Mouse (Mus musculus) neural tube, embryonic 13.5 days (tissue): Measurements from ENCODE around the gene Dscam. TPM values are rescaled to one million over a fixed set of nuclear protein-coding genes. Genes with fewer than 3 reads are reported as not detected.

ENCODE experiments used
- ATAC-seq: fragments of 200-750 bp; cut with Nextera tagmentation; 2 replicates; pipeline ENCODE4 v1.8.0; 2017; ENCODE audit warnings: low read depth, mild to moderate bottlenecking, moderate TSS enrichment, moderate library complexity
- H3K27ac ChIP-seq: fragments of 300-500 bp; sonication (generic); replicated peaks from 2 replicates; pipeline ENCODE4 v1.5.1; 2015; ENCODE audit warnings: moderate library complexity, mild to moderate bottlenecking, inconsistent platforms
- H3K27me3 ChIP-seq: fragments of 300-500 bp; sonication (generic); 2 replicates; pipeline ENCODE4 v1.6.1; 2015; ENCODE audit warnings: mild to moderate bottlenecking, inconsistent platforms
- H3K36me3 ChIP-seq: fragments of 300-500 bp; sonication (generic); 2 replicates; pipeline ENCODE4 v1.6.1; 2015; ENCODE audit warnings: mild to moderate bottlenecking, inconsistent platforms
- H3K4me1 ChIP-seq: fragments of 300-500 bp; sonication (generic); replicated peaks from 2 replicates; pipeline ENCODE4 v1.6.1; 2015; ENCODE audit warnings: inconsistent platforms
- H3K4me2 ChIP-seq: fragments of 300-500 bp; sonication (generic); 2 replicates; pipeline ENCODE4 v1.6.1; 2015; ENCODE audit warnings: inconsistent platforms, mild to moderate bottlenecking, moderate library complexity
- H3K4me3 ChIP-seq: fragments of 300-500 bp; sonication (generic); 2 replicates; pipeline ENCODE4 v1.5.1; 2015; ENCODE audit warnings: mild to moderate bottlenecking, inconsistent platforms
- H3K9ac ChIP-seq: fragments of 300-500 bp; sonication (generic); 2 replicates; pipeline ENCODE4 v1.6.1; 2015; ENCODE audit warnings: moderate library complexity, mild to moderate bottlenecking, inconsistent platforms
- H3K9me3 ChIP-seq: fragments of 300-500 bp; sonication (generic); 2 replicates; pipeline ENCODE4 v1.6.1; 2016; ENCODE audit warnings: inconsistent platforms
- WGBS: fragments of 180-500 bp; shearing (Covaris S2); methylation state at CpG from one replicate; pipeline ENCODE4 v1.1.7; 2015; 5-methylcytosine and 5-hydroxymethylcytosine counted together
- polyA plus RNA-seq: library from polyadenylated mRNA; unstranded; fragments of >200 nt; fragmentation: Nextera tagmentation; extraction: Ambion mirVana; gene quantifications from 2 replicates; pipeline ENCODE4 v1.2.1, GENCODE M21; 2015

Dscam gene
- polyA plus RNA-seq, 1 experiment from 2014 or later: 6.7 TPM

GRCm38 (mm10) chr16:96971768-96972167, 198.8 kb downstream of the Dscam start:
- Histone ChIP-seq H3K27me3 (no peaks in the 10 kb centered on the region), H3K36me3 (no peaks in the 10 kb centered on the region), H3K4me3 (no peak overlapping the region), H3K4me2 (no peak overlapping the region), H3K9ac (no peak overlapping the region), H3K9me3 (no peaks in the 10 kb centered on the region), H3K27ac (peak overlapping the region; percentile 23; the same call in 1 of the 2 replicates), H3K4me1 (0 out of 2 replicates have a peak, but pooled peaks cover 15% of the 10 kb centered on the region)
- no peak for ATAC-seq
- 67% methylated on average over 4 of the region's 4 CpGs for WGBS

GRCm38 (mm10) chr16:96970412-96970811, 200.1 kb downstream of the Dscam start:
- H3K4me2 ChIP-seq: no peak overlapping the region
- no peak overlapping the region for H3K9ac ChIP-seq
- 0 out of 2 replicates have a peak, but pooled peaks cover 15% of the 10 kb centered on the region for H3K4me1 ChIP-seq
- no peak for ATAC-seq
- H3K27me3 ChIP-seq: no peaks in the 10 kb centered on the region
- H3K4me3 ChIP-seq: no peak overlapping the region
- peak overlapping the region; percentile 81; the same call in 1 of the 2 replicates for H3K27ac ChIP-seq
- H3K36me3 ChIP-seq: no peaks in the 10 kb centered on the region
- no peaks in the 10 kb centered on the region for H3K9me3 ChIP-seq
- 83% methylated on average over 2 of the region's 2 CpGs for WGBS

GRCm38 (mm10) chr16:96969643-96970042, 200.9 kb downstream of the Dscam start:
- Histone ChIP-seq H3K4me3 (no peak overlapping the region), H3K4me2 (no peak overlapping the region), H3K4me1 (0 out of 2 replicates have a peak, but pooled peaks cover 15% of the 10 kb centered on the region), H3K27ac (peak overlapping the region; percentile 81), H3K9me3 (no peaks in the 10 kb centered on the region), H3K27me3 (no peaks in the 10 kb centered on the region), H3K9ac (no peak overlapping the region), H3K36me3 (no peaks in the 10 kb centered on the region)
- ATAC-seq: peak; percentile 86
- WGBS: 85% methylated on average over 2 of the region's 2 CpGs

GRCm38 (mm10) chr16:96968885-96969480, 201.6 kb downstream of the Dscam start:
- no peaks in the 10 kb centered on the region for H3K9me3 ChIP-seq
- no peaks in the 10 kb centered on the region for H3K27me3 ChIP-seq
- no peak overlapping the region for H3K9ac ChIP-seq
- no peak for ATAC-seq
- no peaks in the 10 kb centered on the region for H3K36me3 ChIP-seq
- no peak overlapping the region for H3K4me2 ChIP-seq
- no peak overlapping the region for H3K4me3 ChIP-seq
- 75% methylated on average over 2 of the region's 2 CpGs for WGBS
- H3K27ac ChIP-seq: peak overlapping the region; percentile 81; the same call in 1 of the 2 replicates
- 0 out of 2 replicates have a peak, but pooled peaks cover 15% of the 10 kb centered on the region for H3K4me1 ChIP-seq

GRCm38 (mm10) chr16:96959695-96960094, 210.9 kb downstream of the Dscam start:
- Histone ChIP-seq H3K4me3 (no peak overlapping the region), H3K36me3 (no peaks in the 10 kb centered on the region), H3K27me3 (no peaks in the 10 kb centered on the region), H3K27ac (no peak overlapping the region), H3K9ac (no peak overlapping the region), H3K9me3 (no peaks in the 10 kb centered on the region), H3K4me2 (no peak overlapping the region), H3K4me1 (no peaks in the 10 kb centered on the region)
- 80% methylated on average over 3 of the region's 3 CpGs for WGBS
- no peak for ATAC-seq

- Histone ChIP-seq H3K36me3 (no peaks in the 10 kb centered on the region), H3K27ac (peak overlapping the region; percentile 64), H3K27me3 (no peaks in the 10 kb centered on the region), H3K4me2 (no peak overlapping the region), H3K9me3 (no peaks in the 10 kb centered on the region), H3K4me1 (peaks cover 15% of the 10 kb centered on the region), H3K4me3 (no peak overlapping the region), H3K9ac (no peak overlapping the region)
- 22% methylated on average over 11 of the region's 11 CpGs for WGBS
- ATAC-seq: peak; percentile 65
Observed at GRCm38 (mm10) chr16:96945468-96946302, 224.9 kb downstream of the Dscam start.

GRCm38 (mm10) chr16:96943648-96944047, 226.9 kb downstream of the Dscam start:
- whole genome bisulfite sequencing: 90% methylated on average over 2 of the region's 2 CpGs
- ATAC-seq: no peak
- Histone ChIP-seq H3K9me3 (no peaks in the 10 kb centered on the region), H3K4me3 (no peak overlapping the region), H3K9ac (no peak overlapping the region), H3K27ac (no peak overlapping the region), H3K4me1 (peaks cover 15% of the 10 kb centered on the region), H3K27me3 (no peaks in the 10 kb centered on the region), H3K36me3 (no peaks in the 10 kb centered on the region), H3K4me2 (no peak overlapping the region)

GRCm38 (mm10) chr16:96934795-96935194, 235.8 kb downstream of the Dscam start:
- no peak overlapping the region for H3K4me2 ChIP-seq
- no peak overlapping the region for H3K4me3 ChIP-seq
- no peak overlapping the region for H3K9ac ChIP-seq
- no peak for ATAC-seq
- H3K27me3 ChIP-seq: no peaks in the 10 kb centered on the region
- no peaks in the 10 kb centered on the region for H3K4me1 ChIP-seq
- 94% methylated on average over 2 of the region's 2 CpGs for WGBS
- no peaks in the 10 kb centered on the region for H3K36me3 ChIP-seq
- no peaks in the 10 kb centered on the region for H3K9me3 ChIP-seq
- H3K27ac ChIP-seq: no peak overlapping the region

- Histone ChIP-seq H3K4me1 (peaks cover 3% of the 10 kb centered on the region), H3K9me3 (no peaks in the 10 kb centered on the region), H3K4me2 (no peak overlapping the region), H3K27me3 (no peaks in the 10 kb centered on the region), H3K27ac (no peak overlapping the region), H3K36me3 (no peaks in the 10 kb centered on the region), H3K9ac (no peak overlapping the region), H3K4me3 (no peak overlapping the region)
- 90% methylated on average over 6 of the region's 6 CpGs for WGBS
- ATAC-seq: no peak
Observed at GRCm38 (mm10) chr16:96932211-96932610, 238.3 kb downstream of the Dscam start.

GRCm38 (mm10) chr16:96931771-96932170, 238.8 kb downstream of the Dscam start:
- no peak for ATAC-seq
- H3K36me3 ChIP-seq: no peaks in the 10 kb centered on the region
- H3K27ac ChIP-seq: no peak overlapping the region
- 84% methylated on average over 2 of the region's 2 CpGs for WGBS
- no peak overlapping the region for H3K4me2 ChIP-seq
- no peak overlapping the region for H3K9ac ChIP-seq
- no peaks in the 10 kb centered on the region for H3K27me3 ChIP-seq
- no peaks in the 10 kb centered on the region for H3K9me3 ChIP-seq
- peaks cover 8% of the 10 kb centered on the region for H3K4me1 ChIP-seq
- no peak overlapping the region for H3K4me3 ChIP-seq

- no peaks in the 10 kb centered on the region for H3K9me3 ChIP-seq
- 100% methylated on average over 1 of the region's 1 CpGs for WGBS
- no peak overlapping the region for H3K27ac ChIP-seq
- no peak overlapping the region for H3K4me3 ChIP-seq
- H3K36me3 ChIP-seq: no peaks in the 10 kb centered on the region
- no peak overlapping the region for H3K4me2 ChIP-seq
- ATAC-seq: no peak
- no peak overlapping the region for H3K9ac ChIP-seq
- no peaks in the 10 kb centered on the region for H3K27me3 ChIP-seq
- H3K4me1 ChIP-seq: peaks cover 8% of the 10 kb centered on the region
Observed at GRCm38 (mm10) chr16:96928011-96928410, 242.5 kb downstream of the Dscam start.

GRCm38 (mm10) chr16:96927408-96927807, 243.1 kb downstream of the Dscam start:
- Histone ChIP-seq H3K4me2 (no peak overlapping the region), H3K27ac (no peak overlapping the region; the same call in 1 of the 2 replicates)
- ATAC-seq: no peak

More at GRCm38 (mm10) chr16:96927408-96927807, 243.1 kb downstream of the Dscam start:
- Histone ChIP-seq H3K4me3 (no peak overlapping the region), H3K9me3 (no peaks in the 10 kb centered on the region), H3K4me1 (peaks cover 8% of the 10 kb centered on the region), H3K27me3 (no peaks in the 10 kb centered on the region), H3K9ac (no peak overlapping the region), H3K36me3 (no peaks in the 10 kb centered on the region)
